Mouse (Mus musculus) embryo, embryonic 10.5 days (tissue): ENCODE results near the gene Cnn2.
A peak's percentile ranks its signal among the peaks of the same experiment; 100 is the strongest.

Source experiments
- DNase-seq: peaks from one replicate; pipeline ENCODE4 v3.0.0-alpha.2; 2015; ENCODE audit warnings: low spot score

Gene Cnn2

DNA sequence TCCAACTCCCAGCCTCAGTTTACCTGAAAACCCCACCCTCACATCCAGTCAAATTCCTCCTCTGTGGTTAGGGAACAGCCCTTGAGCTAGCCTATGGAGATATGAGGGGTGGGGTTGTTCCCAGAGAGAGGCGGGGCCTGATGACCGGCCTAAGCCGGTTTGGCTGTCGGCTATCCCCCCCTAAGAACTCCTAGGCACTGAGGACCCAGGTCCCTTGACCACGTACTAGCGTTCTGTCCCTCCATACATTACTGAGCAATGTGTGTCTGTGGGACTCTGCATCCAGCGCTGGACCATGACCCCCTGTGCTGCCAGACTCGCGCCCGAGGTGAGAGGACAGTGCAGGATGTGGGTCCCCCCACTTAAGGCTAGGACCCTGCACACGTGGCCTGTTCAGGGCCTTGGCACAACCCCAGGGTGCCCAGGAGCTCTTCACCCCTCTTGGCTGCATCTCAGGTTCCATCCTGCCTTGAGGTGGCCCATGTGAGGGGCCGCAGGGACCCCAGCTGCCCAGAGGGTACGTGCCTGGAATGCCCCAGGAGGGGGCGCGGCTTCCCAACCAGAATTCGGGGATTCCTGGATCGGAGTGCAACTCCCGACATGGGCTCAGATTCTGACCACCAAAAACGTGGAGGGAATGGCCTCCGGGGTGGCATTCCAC lies 31.2 kb downstream of the Cnn2 start:
- peak; percentile 76 for DNase-seq

DNA sequence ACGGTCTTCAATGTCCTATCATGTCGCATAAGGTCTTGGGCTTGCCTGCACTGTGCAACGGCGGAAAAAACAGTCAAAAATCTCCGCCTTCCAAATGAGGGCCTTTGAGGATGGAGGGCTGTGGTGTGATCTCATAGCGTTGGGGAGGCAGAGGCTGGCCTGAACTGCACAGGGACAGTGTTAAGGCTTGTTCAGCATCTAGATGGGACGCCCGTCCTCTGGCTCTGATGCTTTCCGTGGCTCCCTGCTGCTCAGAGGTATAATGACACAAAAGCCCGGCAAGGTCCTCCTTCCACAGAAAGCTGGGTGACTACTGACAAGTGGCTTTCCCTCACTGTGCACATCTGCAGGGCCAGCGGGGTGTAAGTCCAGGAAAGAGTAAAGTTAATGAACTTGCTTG lies 31.8 kb downstream of the Cnn2 start:
- DNase-seq, result no peak

DNA sequence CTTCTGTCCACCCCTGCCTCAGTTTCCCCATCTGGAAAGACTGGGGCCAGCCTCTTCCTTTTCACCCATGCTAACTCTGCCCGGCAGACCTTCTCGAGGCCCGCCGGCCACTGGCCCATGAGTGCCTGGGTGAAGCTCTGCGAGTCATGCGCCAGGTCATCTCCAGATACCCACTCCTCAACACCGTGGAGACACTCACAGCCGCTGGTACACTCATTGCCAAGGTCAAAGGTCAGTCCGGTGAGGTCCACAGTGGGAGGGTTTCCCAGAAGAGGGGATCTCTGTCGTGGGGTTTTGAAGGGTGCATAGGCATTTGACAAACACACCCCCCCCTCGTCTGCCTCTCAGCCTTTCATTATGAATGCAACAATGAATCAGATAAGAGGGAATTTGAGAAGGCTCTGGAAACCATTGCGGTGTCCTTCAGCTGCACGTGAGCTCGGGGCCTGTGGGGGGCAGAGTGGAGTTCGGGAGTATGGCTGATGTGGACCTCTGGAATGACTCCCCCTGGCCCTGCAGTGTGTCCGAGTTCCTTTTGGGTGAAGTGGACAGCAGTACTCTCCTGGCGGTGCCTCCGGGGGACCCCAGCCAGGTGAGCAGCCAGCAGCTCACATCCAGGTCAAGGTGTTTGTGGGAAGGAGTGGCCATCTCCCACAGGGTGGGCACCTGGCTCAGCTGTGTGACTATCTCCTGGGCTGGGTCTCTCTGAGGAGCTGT lies 32.4 kb downstream of the Cnn2 start:
- DNase-seq, result no peak

DNA sequence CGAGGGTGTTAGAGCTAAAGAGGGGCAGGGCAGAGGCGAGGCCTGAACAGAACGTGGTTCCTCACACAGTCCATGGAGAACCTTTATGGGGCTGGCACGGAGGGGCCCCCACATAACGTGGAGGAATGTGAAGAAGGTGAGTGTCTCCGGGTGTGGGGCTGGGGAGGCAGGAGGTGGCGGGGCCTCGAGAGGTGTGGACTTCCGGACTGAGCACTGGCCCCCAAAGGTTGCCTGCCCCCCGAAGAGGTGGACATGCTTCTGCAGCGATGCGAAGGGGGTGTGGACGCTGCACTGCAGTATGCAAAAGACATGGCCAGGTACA lies 32.9 kb downstream of the Cnn2 start:
- DNase-seq, result no peak

DNA sequence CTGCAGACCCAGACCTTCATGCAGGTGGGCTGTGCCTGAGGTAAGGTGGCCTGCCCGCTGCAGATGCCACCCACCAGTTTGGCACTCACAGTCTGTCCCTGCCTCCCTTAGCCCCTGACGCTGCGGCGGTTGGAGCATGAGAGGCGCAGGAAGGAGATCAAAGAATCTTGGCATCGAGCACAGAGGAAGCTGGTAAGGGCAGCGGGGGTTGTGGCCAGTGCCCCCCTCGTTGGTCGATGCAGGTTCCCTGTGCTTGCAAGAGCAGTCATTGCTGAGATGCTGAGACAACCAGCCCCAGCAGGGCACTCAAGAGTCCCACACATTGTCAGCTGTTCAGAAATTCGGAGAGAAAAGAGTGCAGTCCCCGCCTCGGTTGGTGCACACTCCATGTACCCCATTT lies 33.8 kb downstream of the Cnn2 start:
- DNase-seq, result no peak

DNA sequence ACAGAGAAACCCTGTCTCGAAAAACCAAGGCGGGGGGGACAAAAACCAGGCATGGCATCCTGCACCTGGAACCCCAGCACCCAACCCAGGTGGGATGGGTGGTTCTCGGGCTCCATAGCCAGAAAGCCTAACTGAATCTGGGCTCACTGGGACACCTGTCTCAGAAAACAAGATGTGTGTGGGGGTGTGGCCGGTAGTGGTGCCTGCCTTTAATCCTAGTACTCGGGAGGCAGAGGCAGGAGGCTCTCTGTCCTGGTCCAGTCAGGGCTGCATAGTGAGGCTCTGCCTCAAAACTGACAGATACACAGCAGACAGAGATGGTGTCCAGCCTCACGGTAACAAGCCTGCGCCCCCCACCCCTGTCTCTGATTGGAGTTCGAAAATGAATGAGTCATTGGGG lies 34.4 kb downstream of the Cnn2 start:
- DNase-seq, result no peak

DNA sequence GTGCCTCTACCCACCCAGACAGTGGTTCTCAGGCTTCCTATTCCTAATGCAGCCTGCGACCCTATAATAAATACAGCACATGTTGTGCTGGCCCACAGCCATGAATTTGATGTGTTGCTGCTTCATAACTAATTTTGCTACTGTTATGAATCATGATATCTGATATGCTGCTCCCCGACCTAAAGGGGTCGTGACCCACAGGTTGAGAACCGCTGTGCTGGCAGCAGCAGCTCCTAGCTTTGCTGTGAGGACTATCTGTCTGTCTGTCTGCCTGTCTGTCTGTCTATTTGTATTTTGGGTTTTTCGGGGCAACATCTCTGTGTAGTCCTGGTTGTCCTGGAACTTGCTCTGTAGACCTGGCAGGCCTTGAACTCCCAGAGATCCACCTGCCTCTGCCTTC lies 35.4 kb downstream of the Cnn2 start:
- DNase-seq, result no peak

DNA sequence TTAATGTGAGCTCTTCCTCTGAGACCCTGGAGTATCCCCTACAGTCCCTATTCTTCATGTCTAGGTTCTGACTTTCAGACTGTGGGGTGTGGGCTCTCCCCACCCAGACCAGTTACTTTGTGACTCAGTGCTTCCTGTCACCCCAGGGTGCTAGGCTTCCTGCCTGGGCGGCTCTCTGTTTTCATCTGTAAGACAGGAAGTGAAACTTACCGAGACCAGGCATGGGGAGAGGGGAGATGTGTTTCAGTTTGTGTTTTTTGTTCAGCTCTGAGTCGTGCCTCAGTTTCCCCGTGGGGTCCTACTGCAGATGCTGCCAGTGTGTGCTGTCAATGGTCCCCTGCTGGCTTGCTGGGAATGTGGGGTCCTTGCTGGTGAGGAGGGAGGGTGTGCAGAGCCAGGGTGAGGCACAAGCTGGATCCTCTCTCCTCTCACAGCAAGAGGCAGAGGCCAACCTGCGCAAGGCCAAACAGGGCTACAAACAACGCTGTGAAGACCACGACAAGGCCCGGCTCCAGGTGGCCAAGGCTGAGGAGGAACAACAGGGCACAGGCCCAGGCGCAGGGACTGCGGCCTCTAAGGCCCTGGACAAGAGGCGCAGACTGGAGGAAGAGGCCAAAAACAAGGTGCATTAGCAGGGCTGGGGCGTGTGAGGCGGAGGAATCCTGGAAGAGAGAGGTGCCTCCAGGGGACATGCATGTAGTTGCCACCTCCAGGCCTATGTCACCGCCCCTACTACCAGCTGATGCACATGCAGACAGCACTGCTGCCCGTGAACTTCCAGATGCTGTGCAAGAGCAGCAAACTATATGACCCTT lies 36.1 kb downstream of the Cnn2 start:
- no peak for DNase-seq

DNA sequence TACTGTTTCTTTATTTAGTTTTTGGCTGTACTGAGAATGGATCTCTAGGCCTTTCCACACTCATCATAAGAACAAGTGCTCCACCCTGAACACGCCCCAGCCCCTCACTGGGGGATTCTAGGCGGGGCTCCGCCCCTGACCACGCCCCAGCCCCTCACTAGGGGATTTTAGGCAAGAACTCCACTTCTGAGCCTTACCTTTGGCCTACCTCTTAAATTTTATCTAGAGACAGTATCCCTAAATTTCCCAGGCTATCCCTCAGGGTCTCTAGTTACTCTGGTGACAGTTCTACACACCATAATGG lies 36.6 kb downstream of the Cnn2 start:
- DNase-seq, result no peak

DNA sequence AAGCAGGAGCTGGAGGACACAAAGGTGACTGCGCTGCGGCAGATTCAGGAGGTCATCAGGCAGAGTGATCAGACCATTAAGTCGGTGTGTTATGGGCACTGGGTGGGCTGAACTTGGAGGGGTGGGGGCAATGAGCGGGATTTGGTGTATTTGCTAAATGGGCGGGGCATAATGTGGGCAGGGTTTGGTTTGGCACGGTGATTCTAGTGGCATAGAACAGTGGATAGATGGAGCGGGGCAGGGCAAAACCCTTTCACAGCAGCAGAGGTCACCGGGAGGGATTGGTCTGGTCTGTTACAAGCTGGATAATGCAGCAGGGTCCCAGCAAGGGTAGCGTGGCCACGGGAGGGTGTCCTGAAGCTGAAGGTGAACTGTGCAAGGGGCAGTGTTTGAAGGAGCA lies 37.1 kb downstream of the Cnn2 start:
- no peak for DNase-seq

DNA sequence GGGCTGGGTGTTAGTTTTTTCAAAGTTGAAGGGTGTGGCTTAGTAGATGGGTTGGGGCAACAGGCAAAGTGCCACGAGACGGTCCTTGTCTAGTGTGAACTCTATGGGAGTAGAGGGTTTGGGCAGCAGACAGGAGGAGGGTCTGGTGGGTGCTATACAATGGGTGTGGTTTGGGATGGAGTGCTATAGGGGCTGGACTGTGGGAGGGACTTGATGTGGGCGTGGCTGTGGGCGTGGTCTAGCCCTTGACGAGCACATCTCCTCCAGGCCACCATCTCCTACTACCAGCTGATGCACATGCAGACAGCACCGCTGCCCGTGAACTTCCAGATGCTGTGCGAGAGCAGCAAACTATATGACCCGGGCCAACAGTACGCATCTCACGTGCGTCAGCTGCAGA lies 37.5 kb downstream of the Cnn2 start:
- DNase-seq, result peak; percentile 42

DNA sequence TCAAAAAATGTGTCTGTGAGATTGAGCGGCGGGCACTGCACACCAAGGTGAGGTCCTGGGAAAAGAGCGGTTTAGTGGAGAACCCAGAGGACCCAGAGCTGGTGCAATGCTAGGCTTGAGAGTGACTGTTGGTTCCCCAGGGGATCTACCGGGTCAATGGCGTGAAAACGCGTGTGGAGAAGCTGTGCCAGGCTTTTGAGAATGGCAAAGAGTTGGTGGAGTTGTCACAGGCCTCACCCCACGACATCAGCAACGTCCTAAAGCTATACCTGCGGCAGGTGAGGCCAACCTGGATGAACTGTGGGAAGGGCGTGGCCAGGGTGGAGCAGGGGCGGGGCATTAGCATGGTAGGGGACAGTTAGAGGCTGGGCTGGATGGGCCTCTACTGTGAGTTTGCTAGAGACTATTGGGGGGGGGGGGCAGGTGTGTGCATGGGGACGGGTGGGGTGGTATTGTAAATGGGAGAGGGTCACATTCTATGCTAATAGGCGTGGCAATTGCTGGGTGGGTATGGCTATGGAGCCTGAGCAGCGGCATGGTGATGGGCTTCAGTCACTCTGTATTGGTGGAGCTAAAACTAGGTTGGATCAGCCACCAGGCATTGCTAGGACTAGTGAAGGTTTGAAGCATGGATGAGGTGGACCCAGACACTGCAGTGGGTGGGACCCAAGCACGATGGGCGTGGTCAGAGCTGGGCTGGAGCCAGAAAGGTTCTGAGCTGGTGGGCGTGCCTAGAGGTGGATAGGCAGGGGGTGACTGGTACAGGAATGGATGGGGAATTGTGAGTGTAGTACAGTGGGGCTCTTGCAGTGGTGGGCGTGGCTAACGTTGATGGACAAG lies 39.5 kb downstream of the Cnn2 start:
- no peak for DNase-seq

DNA sequence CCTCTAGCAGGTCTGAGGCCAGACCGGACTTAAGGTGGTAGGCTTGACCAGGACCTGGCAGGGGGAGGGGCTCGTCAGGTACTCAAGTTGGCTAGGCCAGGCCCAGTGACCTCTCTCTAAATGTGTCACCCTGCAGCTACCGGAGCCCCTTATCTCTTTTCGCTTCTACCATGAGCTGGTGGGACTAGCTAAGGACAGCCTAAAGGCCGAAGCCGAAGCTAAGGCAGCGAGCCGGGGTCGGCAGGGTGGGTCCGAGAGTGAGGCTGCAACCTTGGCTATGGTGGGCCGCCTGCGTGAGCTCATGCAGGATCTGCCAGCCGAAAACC lies 40.1 kb downstream of the Cnn2 start:
- no peak for DNase-seq

DNA sequence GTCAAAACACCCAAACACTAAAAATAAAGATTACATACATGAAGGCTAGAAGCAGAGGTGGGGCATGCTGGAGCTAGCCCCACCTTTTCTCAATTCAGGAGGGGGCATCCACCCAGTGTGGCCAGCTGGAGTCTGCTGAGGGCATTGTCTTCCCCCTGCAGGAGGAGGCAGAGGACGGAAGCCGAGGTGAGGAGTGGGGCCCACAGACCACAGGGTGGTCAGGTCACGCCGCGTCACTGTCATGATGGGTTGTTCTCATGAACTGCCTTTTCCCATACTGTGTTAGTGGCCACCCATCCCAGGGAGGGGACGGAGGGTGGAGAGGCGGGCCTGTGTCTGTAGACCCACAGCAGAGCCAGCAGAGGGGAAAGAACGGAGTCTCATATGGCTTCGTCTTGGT lies 41.8 kb downstream of the Cnn2 start:
- DNase-seq, result no peak

DNA sequence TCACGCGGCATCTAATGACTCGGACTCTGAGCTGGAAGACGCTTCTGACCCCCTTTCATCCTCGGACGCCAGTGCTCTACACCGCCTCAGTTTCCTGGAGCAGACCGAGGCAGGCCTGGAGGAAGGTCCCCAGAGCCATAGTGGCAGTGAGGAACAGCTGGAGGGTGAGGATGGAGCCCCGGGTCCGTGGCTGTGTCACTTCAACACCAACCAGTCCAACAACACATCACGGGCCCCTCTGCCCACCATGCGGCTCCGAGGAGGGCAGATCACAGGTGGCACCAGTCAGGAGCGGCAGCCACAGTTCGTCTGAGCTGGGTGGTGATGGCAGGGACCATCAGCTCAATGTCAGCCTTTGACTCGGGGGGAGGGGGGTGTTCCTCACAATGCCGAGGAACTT lies 42.4 kb downstream of the Cnn2 start:
- no peak for DNase-seq

DNA sequence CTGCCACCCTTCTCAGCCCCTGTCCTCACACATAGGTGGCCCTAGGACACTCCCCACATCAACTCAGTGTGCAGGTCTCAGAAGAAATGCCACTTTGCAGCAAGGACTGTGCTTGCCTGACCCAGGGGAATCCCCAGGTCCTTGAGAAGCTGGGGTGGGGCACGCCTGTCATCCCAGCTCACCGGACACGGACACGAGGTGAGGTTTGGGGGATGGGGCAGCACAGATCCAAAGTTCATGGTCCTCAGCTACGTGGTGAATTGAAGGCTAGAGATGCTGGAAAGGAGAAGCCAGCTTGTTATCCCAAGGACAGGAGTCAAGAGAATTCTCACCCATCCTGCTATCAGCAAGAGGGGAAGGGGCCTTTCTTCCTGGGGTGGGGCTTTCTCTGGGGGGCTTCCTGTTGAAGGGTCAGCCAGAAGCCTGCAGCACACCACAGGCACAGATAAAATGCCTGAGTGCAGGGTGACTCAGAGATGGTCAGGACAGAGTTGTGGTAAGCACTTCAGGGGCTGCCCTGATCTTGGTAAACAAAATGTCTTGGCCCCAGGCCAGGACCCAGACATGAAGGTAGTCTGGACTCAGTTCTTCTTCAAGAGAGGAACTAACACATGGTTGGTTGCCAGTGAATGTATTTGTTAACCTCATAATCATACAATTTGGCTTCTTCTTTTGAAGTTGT lies 44.6 kb downstream of the Cnn2 start:
- no peak for DNase-seq

DNA sequence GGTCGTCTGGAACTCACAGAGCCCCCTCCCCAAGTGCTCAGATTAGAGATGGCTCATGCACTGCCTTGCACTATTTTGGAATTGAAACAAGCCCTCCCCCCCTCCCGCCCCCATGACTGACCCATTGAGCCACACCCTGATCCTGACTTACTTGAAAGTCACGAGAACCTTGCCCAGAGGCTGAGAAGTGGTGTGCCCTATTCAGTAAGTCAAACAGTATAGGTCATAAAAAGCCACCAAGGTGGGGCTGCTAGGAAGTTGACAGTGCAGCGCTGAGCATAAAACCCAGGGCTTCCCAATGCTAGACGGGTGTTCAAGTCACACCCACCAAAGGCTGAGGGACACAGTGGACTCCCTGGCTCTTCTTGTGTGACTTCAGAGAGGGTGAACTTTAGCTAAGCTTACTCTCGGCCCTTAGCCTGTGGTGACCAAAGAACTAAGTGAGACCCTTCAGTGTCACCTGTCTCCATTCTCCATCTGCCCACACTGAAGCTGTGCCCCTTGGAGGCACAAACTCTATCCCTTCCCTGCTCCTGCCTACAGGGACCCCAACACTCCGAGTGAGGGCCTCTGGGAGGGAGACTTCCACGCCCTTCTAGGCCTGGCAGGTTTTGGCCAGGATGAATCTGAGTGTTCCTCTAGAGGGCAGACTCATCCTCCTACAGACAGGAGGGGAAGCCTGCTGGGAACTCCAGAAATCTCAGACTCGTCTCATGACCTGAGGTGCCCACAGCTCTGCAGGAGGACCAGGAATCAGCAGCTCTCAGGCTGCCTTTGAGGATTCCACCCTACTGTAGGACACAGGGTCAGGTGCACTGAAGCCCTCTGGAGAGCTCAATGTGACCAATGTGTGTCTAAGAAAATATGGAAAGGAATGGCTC lies 45.4 kb downstream of the Cnn2 start:
- DNase-seq, result peak; percentile 61

DNA sequence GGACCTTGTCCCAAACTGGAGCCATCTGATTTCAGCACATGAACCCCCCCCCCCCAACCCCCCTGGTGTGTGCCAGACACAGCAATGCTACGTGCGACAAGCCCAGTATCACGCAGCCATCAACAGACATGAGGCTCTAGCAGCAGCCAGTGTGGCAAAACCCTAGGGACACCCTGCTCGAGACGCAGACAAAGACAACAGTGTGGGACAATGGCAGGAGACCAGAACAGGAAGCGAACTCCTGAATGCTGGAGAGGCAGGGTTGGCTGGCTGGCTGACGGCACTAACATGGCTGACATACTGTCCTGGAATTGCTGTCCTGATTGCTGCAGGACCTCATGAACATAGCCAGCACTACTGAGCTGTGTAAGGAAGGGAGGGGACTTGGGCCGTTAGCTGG lies 46.8 kb downstream of the Cnn2 start:
- no peak for DNase-seq

DNA sequence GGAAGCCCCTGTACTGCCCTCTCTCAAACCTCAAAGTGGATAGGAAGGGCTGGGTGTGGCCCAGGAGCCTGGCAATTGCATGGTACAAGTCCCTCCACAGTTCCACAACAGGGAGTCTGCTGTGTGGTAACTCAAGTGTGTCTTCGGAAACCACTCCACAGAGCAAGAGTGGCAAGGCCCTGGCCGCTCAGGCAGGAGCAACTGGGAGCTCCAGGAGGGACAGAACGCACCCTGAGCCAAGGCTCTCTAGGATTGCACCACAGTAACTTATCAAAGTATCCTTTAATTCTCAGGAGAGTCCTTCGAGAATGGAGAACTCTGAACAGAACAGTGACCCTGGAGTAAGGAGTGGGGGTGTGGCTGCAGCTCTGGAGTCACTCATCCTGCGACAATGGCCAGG lies 47.3 kb downstream of the Cnn2 start:
- DNase-seq, result no peak

DNA sequence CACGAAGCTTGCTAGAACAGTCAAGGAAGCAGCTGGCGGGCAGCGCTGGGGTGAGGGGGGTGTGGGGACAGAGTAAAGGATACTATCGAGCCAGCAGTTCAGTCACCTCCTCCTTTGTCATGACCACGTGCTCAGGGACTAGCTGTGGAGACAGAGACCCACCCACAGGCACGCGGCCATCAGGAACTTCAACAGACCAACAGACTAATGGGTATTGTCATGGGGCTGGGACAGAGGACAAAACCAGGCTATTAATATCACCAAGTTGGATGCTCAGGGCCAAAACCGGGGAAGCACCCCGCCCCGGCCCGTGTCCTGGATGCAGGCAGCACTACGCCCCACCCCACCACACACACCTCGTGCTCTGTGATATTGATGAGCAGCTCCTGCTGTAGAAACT lies 48.4 kb downstream of the Cnn2 start:
- no peak for DNase-seq

DNA sequence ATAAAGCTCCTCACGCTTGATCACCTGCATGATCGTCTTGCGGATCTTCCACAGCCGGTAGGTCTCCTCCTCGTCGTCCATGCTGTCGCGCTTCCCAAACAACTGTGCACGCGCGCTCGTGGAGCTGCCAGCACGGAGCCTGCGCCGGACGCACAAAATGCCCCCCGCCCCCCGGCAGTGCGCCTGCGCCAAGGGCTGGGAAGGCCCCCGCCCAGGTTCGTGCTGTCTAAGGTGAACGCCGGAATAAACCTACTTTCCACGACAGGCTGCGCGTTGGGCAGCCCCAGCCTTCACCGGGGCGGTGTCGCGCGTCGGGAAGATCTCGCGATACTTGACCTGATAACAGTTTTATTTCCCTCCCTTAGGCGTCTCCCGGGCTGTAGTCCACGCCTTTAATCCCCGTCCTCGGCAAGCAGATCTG lies 51.2 kb downstream of the Cnn2 start, which contains the start of gene Polr2e:
TSS of gene Polr2e (minus strand) at position 237 of the 421 bp plus-strand sequence.
- DNase-seq, result peak; percentile 98
